Mouse (Mus musculus) hindbrain, embryonic 14.5 days (tissue): ENCODE data around the gene Bak1. TPM values are rescaled to one million over a fixed set of nuclear protein-coding genes. Genes with fewer than 3 reads are reported as not detected.

Source experiments
- ATAC-seq: fragments of 200-750 bp; cut with Nextera tagmentation; 2 replicates; pipeline ENCODE4 v1.8.0; 2017; ENCODE audit warnings: moderate number of reproducible peaks, mild to moderate bottlenecking, moderate TSS enrichment, moderate library complexity; ENCODE audit not compliant: low FRiP score
- DNase-seq: peaks from one replicate; pipeline ENCODE4 v3.0.0-alpha.2; 2015; ENCODE audit warnings: low spot score
- H3K27ac ChIP-seq: fragments of 300-500 bp; sonication (generic); 2 replicates; pipeline ENCODE4 v1.5.1; 2014; ENCODE audit warnings: mild to moderate bottlenecking, moderate library complexity
- H3K27me3 ChIP-seq: fragments of 300-500 bp; sonication (generic); 2 replicates; pipeline ENCODE4 v1.6.1; 2014; ENCODE audit warnings: mild to moderate bottlenecking, low read length, mixed read lengths; ENCODE audit not compliant: control insufficient read depth, insufficient read depth
- H3K36me3 ChIP-seq: fragments of 300-500 bp; sonication (generic); replicated peaks from 2 replicates; pipeline ENCODE4 v1.6.1; 2014; ENCODE audit not compliant: control insufficient read depth, insufficient read depth
- H3K4me1 ChIP-seq: fragments of 300-500 bp; sonication (generic); replicated peaks from 2 replicates; pipeline ENCODE4 v1.6.1; 2014; ENCODE audit warnings: antibody characterized with exemption, low read length, mixed read lengths; ENCODE audit not compliant: control insufficient read depth, insufficient read depth
- H3K4me2 ChIP-seq: fragments of 300-500 bp; sonication (generic); replicated peaks from 2 replicates; pipeline ENCODE4 v1.6.1; 2014; ENCODE audit warnings: mild to moderate bottlenecking, moderate library complexity
- H3K4me3 ChIP-seq: fragments of 300-500 bp; sonication (generic); replicated peaks from 2 replicates; pipeline ENCODE4 v1.5.1; 2014; ENCODE audit warnings: mild to moderate bottlenecking, low read length
- H3K9ac ChIP-seq: fragments of 300-500 bp; sonication (generic); 2 replicates; pipeline ENCODE4 v1.6.1; 2014
- H3K9me3 ChIP-seq: fragments of 300-500 bp; sonication (generic); 2 replicates; pipeline ENCODE4 v1.6.1; 2016; ENCODE audit warnings: low read length; ENCODE audit not compliant: control insufficient read depth
- WGBS: fragments of 180-500 bp; shearing (Covaris S2); extraction: QIAGEN DNeasy Blood & Tissue Kit; methylation state at CpG from one replicate; pipeline ENCODE4 v1.1.7; 2014; 5-methylcytosine and 5-hydroxymethylcytosine counted together
- polyA plus RNA-seq: library from polyadenylated mRNA; unstranded; fragments of >200 nt; fragmentation: Nextera tagmentation; extraction: Ambion mirVana; gene quantifications from 2 replicates; pipeline ENCODE4 v1.2.1, GENCODE M21; 2014

The Bak1 gene
- polyA plus RNA-seq, 1 experiment from 2014 or later = 5.9 TPM

- no peak overlapping the region for H3K27ac ChIP-seq
- H3K4me3 ChIP-seq = no peak overlapping the region
- no peaks in the 10 kb centered on the region for H3K36me3 ChIP-seq
- no peaks in the 10 kb centered on the region for H3K9me3 ChIP-seq
- H3K4me1 ChIP-seq = peaks cover 13% of the 10 kb centered on the region; the same call in 1 of the 2 replicates
- DNase-seq = no peak
- 45% methylated on average over 10 of the region's 13 CpGs for WGBS
- no peak for ATAC-seq
- H3K9ac ChIP-seq = no peak overlapping the region
- H3K27me3 ChIP-seq = no peaks in the 10 kb centered on the region
- H3K4me2 ChIP-seq = no peak overlapping the region
These were observed 12.4 kb upstream of the Bak1 start for GRCm38 (mm10) chr17:27041046-27041786.

GRCm38 (mm10) chr17:27040304-27041045 lies 11.7 kb upstream of the Bak1 start:
- ATAC-seq (peak; percentile 25; the same call in 1 of the 2 replicates), DNase-seq (no peak)
- Histone ChIP-seq H3K4me3 (no peak overlapping the region), H3K9me3 (no peaks in the 10 kb centered on the region), H3K4me1 (peaks cover 13% of the 10 kb centered on the region; the same call in 1 of the 2 replicates), H3K27ac (no peak overlapping the region), H3K36me3 (no peaks in the 10 kb centered on the region), H3K27me3 (no peaks in the 10 kb centered on the region), H3K4me2 (peak overlapping the region; percentile 18; the same call in 1 of the 2 replicates), H3K9ac (peak overlapping the region; percentile 4; the same call in 1 of the 2 replicates)
- WGBS = 11% methylated on average over 20 of the region's 20 CpGs

GRCm38 (mm10) chr17:27039432-27040102 lies 10.8 kb upstream of the Bak1 start:
- Histone ChIP-seq H3K9me3 (no peaks in the 10 kb centered on the region), H3K27ac (no peak overlapping the region), H3K36me3 (no peaks in the 10 kb centered on the region), H3K9ac (no peak overlapping the region), H3K4me2 (no peak overlapping the region), H3K4me1 (peaks cover 13% of the 10 kb centered on the region; the same call in 1 of the 2 replicates), H3K4me3 (no peak overlapping the region), H3K27me3 (no peaks in the 10 kb centered on the region)
- WGBS = 65% methylated on average over 10 of the region's 10 CpGs
- ATAC-seq (no peak), DNase-seq (no peak)

- no peak for ATAC-seq
- H3K4me2 ChIP-seq = no peak overlapping the region
- H3K27ac ChIP-seq = no peak overlapping the region
- 41% methylated on average over 18 of the region's 18 CpGs for WGBS
- H3K9me3 ChIP-seq = no peaks in the 10 kb centered on the region
- DNase-seq = no peak
- H3K27me3 ChIP-seq = no peaks in the 10 kb centered on the region
- H3K4me3 ChIP-seq = no peak overlapping the region
- no peak overlapping the region for H3K9ac ChIP-seq
- peaks cover 13% of the 10 kb centered on the region; the same call in 1 of the 2 replicates for H3K4me1 ChIP-seq
- no peaks in the 10 kb centered on the region for H3K36me3 ChIP-seq
These were observed 9.7 kb upstream of the Bak1 start for GRCm38 (mm10) chr17:27038335-27039050.

- Histone ChIP-seq H3K9ac (no peak overlapping the region), H3K4me1 (peaks cover 18% of the 10 kb centered on the region; the same call in 1 of the 2 replicates), H3K9me3 (no peaks in the 10 kb centered on the region), H3K36me3 (no peaks in the 10 kb centered on the region), H3K27ac (no peak overlapping the region), H3K27me3 (no peaks in the 10 kb centered on the region), H3K4me2 (no peak overlapping the region), H3K4me3 (no peak overlapping the region)
- no peak for DNase-seq
- WGBS = 79% methylated on average over 7 of the region's 7 CpGs
- ATAC-seq = no peak
These were observed 7.7 kb upstream of the Bak1 start for GRCm38 (mm10) chr17:27036465-27036864.

GRCm38 (mm10) chr17:27032869-27033268 lies 4.1 kb upstream of the Bak1 start:
- WGBS = 2% methylated on average over 14 of the region's 14 CpGs
- peak overlapping the region; percentile 21; the same call in 1 of the 2 replicates for H3K4me2 ChIP-seq
- no peaks in the 10 kb centered on the region for H3K9me3 ChIP-seq
- H3K9ac ChIP-seq = no peak overlapping the region
- H3K27ac ChIP-seq = no peak overlapping the region
- H3K36me3 ChIP-seq = no peaks in the 10 kb centered on the region
- H3K27me3 ChIP-seq = no peaks in the 10 kb centered on the region
- ATAC-seq (peak; percentile 31; the same call in 1 of the 2 replicates), DNase-seq (peak; percentile 90)
- no peak overlapping the region for H3K4me3 ChIP-seq
- peaks cover 5% of the 10 kb centered on the region for H3K4me1 ChIP-seq

GRCm38 (mm10) chr17:27032328-27032727 lies 3.5 kb upstream of the Bak1 start:
- Histone ChIP-seq H3K36me3 (no peaks in the 10 kb centered on the region), H3K4me2 (no peak overlapping the region), H3K9me3 (no peaks in the 10 kb centered on the region), H3K27me3 (no peaks in the 10 kb centered on the region), H3K27ac (no peak overlapping the region), H3K4me1 (peaks cover 10% of the 10 kb centered on the region), H3K4me3 (no peak overlapping the region), H3K9ac (no peak overlapping the region)
- no peak for DNase-seq
- ATAC-seq = no peak
- WGBS = 63% methylated on average over 7 of the region's 7 CpGs

GRCm38 (mm10) chr17:27030896-27031295 lies 2.1 kb upstream of the Bak1 start:
- Histone ChIP-seq H3K27me3 (no peaks in the 10 kb centered on the region), H3K9ac (no peak overlapping the region), H3K4me3 (no peak overlapping the region), H3K36me3 (peaks cover 2% of the 10 kb centered on the region; the same call in 1 of the 2 replicates), H3K4me2 (no peak overlapping the region), H3K9me3 (no peaks in the 10 kb centered on the region), H3K27ac (no peak overlapping the region), H3K4me1 (peaks cover 17% of the 10 kb centered on the region)
- WGBS = 91% methylated on average over 4 of the region's 4 CpGs
- DNase-seq (no peak), ATAC-seq (no peak)
